Mouse (Mus musculus) forebrain, embryonic 13.5 days (tissue): Measurements from ENCODE around the gene Capza2. TPM values are rescaled to one million over a fixed set of nuclear protein-coding genes. Genes with fewer than 3 reads are reported as not detected.
A peak's percentile ranks its signal among the peaks of the same experiment; 100 is the strongest.

Experiments
- ATAC-seq: fragments of 200-750 bp; cut with Nextera tagmentation; 2 replicates; pipeline ENCODE4 v1.8.0; 2017
- H3K27ac ChIP-seq: fragments of 300-500 bp; sonication (generic); 2 replicates; pipeline ENCODE4 v1.5.1; 2015; ENCODE audit warnings: inconsistent platforms, mild to moderate bottlenecking, moderate library complexity
- H3K27me3 ChIP-seq: fragments of 300-500 bp; sonication (generic); 2 replicates; pipeline ENCODE4 v1.6.1; 2015; ENCODE audit warnings: mild to moderate bottlenecking, inconsistent platforms
- H3K36me3 ChIP-seq: fragments of 300-500 bp; sonication (generic); 2 replicates; pipeline ENCODE4 v1.6.1; 2015; ENCODE audit warnings: mild to moderate bottlenecking, inconsistent platforms; ENCODE audit not compliant: poor library complexity, severe bottlenecking
- H3K4me1 ChIP-seq: fragments of 300-500 bp; sonication (generic); 2 replicates; pipeline ENCODE4 v1.6.1; 2015; ENCODE audit warnings: inconsistent platforms
- H3K4me2 ChIP-seq: fragments of 300-500 bp; sonication (generic); 2 replicates; pipeline ENCODE4 v1.6.1; 2015; ENCODE audit warnings: inconsistent platforms, mild to moderate bottlenecking, moderate library complexity
- H3K4me3 ChIP-seq: fragments of 300-500 bp; sonication (generic); 2 replicates; pipeline ENCODE4 v1.5.1; 2015; ENCODE audit warnings: mild to moderate bottlenecking, inconsistent platforms
- H3K9ac ChIP-seq: fragments of 300-500 bp; sonication (generic); 2 replicates; pipeline ENCODE4 v1.6.1; 2015; ENCODE audit warnings: mild to moderate bottlenecking, inconsistent platforms
- H3K9me3 ChIP-seq: fragments of 300-500 bp; sonication (generic); replicated peaks from 2 replicates; pipeline ENCODE4 v1.6.1; 2016; ENCODE audit warnings: inconsistent platforms
- WGBS: fragments of 180-500 bp; shearing (Covaris S2); methylation state at CpG from one replicate; pipeline ENCODE4 v1.1.7; 2015; 5-methylcytosine and 5-hydroxymethylcytosine counted together
- polyA plus RNA-seq: library from polyadenylated mRNA; unstranded; fragments of >200 nt; fragmentation: Nextera tagmentation; extraction: Ambion mirVana; gene quantifications from 2 replicates; pipeline ENCODE4 v1.2.1, GENCODE M21; 2015

Capza2 gene
- polyA plus RNA-seq, 1 experiment from 2014 or later, result 245 TPM

- Histone ChIP-seq H3K4me2 (no peak overlapping the region), H3K27ac (no peak overlapping the region), H3K9me3 (no peaks in the 10 kb centered on the region), H3K9ac (no peak overlapping the region), H3K36me3 (no peaks in the 10 kb centered on the region), H3K4me1 (no peaks in the 10 kb centered on the region), H3K4me3 (no peak overlapping the region), H3K27me3 (no peaks in the 10 kb centered on the region)
- no peak for ATAC-seq
- WGBS, result 65% methylated on average over 1 of the region's 3 CpGs
These were observed 14.6 kb upstream of the Capza2 start for GRCm38 (mm10) chr6:17621436-17621835.

- 61% methylated on average over 6 of the region's 6 CpGs for WGBS
- ATAC-seq, result no peak
These were observed 7.2 kb upstream of the Capza2 start for GRCm38 (mm10) chr6:17628701-17629455.

DNA sequence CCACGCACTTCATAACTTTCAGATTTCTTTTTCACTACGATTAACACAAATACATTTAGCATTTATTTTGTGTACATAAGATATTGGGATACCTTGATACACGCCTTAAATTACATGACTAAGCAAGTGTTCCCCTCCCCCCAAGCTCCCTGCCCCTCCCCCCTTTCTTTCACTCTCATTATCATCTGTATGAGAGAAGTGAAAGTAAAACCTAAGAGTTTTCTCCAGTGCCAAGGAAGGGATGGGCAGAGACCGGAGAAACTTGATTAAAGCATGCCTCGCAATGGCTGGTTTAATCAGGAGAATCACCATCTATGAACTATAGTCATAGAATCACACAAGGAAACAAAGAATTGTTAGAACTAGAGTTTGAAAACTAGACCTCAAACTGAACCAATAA is 6.3 kb upstream of the Capza2 start:
- H3K27ac ChIP-seq, result no peak overlapping the region
- H3K4me2 ChIP-seq, result no peak overlapping the region
- H3K27me3 ChIP-seq, result no peaks in the 10 kb centered on the region
- WGBS, result 61% methylated on average over 5 of the region's 5 CpGs
- 0 out of 2 replicates have a peak, but pooled peaks cover 3% of the 10 kb centered on the region for H3K4me1 ChIP-seq
- ATAC-seq, result no peak; the same call in 1 of the 2 replicates
- no peaks in the 10 kb centered on the region for H3K9me3 ChIP-seq
- no peak overlapping the region for H3K9ac ChIP-seq
- no peak overlapping the region for H3K4me3 ChIP-seq
- no peaks in the 10 kb centered on the region for H3K36me3 ChIP-seq

More at GRCm38 (mm10) chr6:17628701-17629455, 7.2 kb upstream of the Capza2 start:
- H3K4me2 ChIP-seq, result no peak overlapping the region
- H3K27me3 ChIP-seq, result no peaks in the 10 kb centered on the region
- H3K9ac ChIP-seq, result no peak overlapping the region
- H3K27ac ChIP-seq, result no peak overlapping the region
- no peaks in the 10 kb centered on the region for H3K9me3 ChIP-seq
- H3K4me1 ChIP-seq, result 0 out of 2 replicates have a peak, but pooled peaks cover 3% of the 10 kb centered on the region
- H3K4me3 ChIP-seq, result no peak overlapping the region
- H3K36me3 ChIP-seq, result no peaks in the 10 kb centered on the region

DNA sequence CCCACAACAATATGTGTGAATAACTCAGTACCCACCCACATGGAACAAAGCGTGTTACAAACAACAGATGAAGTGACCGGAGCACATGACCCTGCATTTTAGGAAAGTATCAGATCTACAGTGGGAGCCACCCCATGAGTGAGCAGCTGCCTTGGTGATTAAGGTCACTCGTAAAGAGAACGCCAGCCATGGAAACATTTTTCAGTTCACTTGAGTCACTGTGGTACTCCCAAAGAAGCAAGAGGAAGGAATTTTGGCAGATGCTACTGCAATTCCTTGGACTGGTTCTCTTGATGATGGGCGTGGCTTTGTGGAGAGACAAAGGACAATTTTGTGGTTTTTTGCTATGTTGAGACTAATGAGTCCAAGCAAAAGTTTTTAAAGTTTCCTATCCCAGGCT is 4.4 kb upstream of the Capza2 start:
- no peak for ATAC-seq
- Histone ChIP-seq H3K9me3 (no peaks in the 10 kb centered on the region), H3K4me2 (no peak overlapping the region), H3K9ac (no peak overlapping the region), H3K4me1 (0 out of 2 replicates have a peak, but pooled peaks cover 3% of the 10 kb centered on the region), H3K36me3 (no peaks in the 10 kb centered on the region), H3K27ac (no peak overlapping the region), H3K4me3 (no peak overlapping the region), H3K27me3 (no peaks in the 10 kb centered on the region)
- whole genome bisulfite sequencing, result 79% methylated on average over 5 of the region's 5 CpGs

- no peaks in the 10 kb centered on the region for H3K9me3 ChIP-seq
- WGBS, result 67% methylated on average over 3 of the region's 3 CpGs
- no peak for ATAC-seq
- no peaks in the 10 kb centered on the region for H3K36me3 ChIP-seq
- no peak overlapping the region for H3K4me3 ChIP-seq
- no peak overlapping the region for H3K9ac ChIP-seq
- H3K27ac ChIP-seq, result no peak overlapping the region
- H3K4me1 ChIP-seq, result peaks cover 12% of the 10 kb centered on the region
- H3K4me2 ChIP-seq, result no peak overlapping the region
- no peaks in the 10 kb centered on the region for H3K27me3 ChIP-seq
These were observed 2.2 kb upstream of the Capza2 start for GRCm38 (mm10) chr6:17633819-17634218.

GRCm38 (mm10) chr6:17634992-17635391 is 1.0 kb upstream of the Capza2 start:
- no peak overlapping the region for H3K4me3 ChIP-seq
- 83% methylated on average over 3 of the region's 3 CpGs for WGBS
- H3K4me1 ChIP-seq, result peaks cover 14% of the 10 kb centered on the region
- no peak overlapping the region for H3K9ac ChIP-seq
- H3K9me3 ChIP-seq, result no peaks in the 10 kb centered on the region
- no peak overlapping the region for H3K4me2 ChIP-seq
- H3K36me3 ChIP-seq, result no peaks in the 10 kb centered on the region
- H3K27ac ChIP-seq, result no peak overlapping the region
- H3K27me3 ChIP-seq, result no peaks in the 10 kb centered on the region
- ATAC-seq, result no peak

GRCm38 (mm10) chr6:17636764-17637170 is 733 bp downstream of the Capza2 start:
- Histone ChIP-seq H3K4me3 (peak overlapping the region; percentile 83), H3K4me2 (peak overlapping the region; percentile 55), H3K27me3 (no peaks in the 10 kb centered on the region), H3K36me3 (no peaks in the 10 kb centered on the region), H3K4me1 (peaks cover 16% of the 10 kb centered on the region), H3K9me3 (0 out of 2 replicates have a peak, but pooled peaks cover 4% of the 10 kb centered on the region), H3K27ac (peak overlapping the region; percentile 96), H3K9ac (peak overlapping the region; percentile 94)
- 0% methylated on average over 37 of the region's 45 CpGs for WGBS
- ATAC-seq, result peak; percentile 94

- no peaks in the 10 kb centered on the region for H3K36me3 ChIP-seq
- no peaks in the 10 kb centered on the region for H3K27me3 ChIP-seq
- ATAC-seq, result peak; percentile 90
- H3K4me3 ChIP-seq, result peak overlapping the region; percentile 83
- WGBS, result under 1% methylated on average over 22 of the region's 62 CpGs
- peak overlapping the region; percentile 94 for H3K9ac ChIP-seq
- peak overlapping the region; percentile 96 for H3K27ac ChIP-seq
- peaks cover 16% of the 10 kb centered on the region for H3K4me1 ChIP-seq
- H3K9me3 ChIP-seq, result 0 out of 2 replicates have a peak, but pooled peaks cover 4% of the 10 kb centered on the region
- H3K4me2 ChIP-seq, result peak overlapping the region; percentile 77
These were observed 1.5 kb downstream of the Capza2 start for GRCm38 (mm10) chr6:17637205-17638203.

- Histone ChIP-seq H3K4me1 (peaks cover 16% of the 10 kb centered on the region), H3K4me2 (no peak overlapping the region), H3K4me3 (no peak overlapping the region), H3K27me3 (no peaks in the 10 kb centered on the region), H3K9ac (no peak overlapping the region), H3K9me3 (0 out of 2 replicates have a peak, but pooled peaks cover 4% of the 10 kb centered on the region), H3K27ac (no peak overlapping the region), H3K36me3 (no peaks in the 10 kb centered on the region)
- ATAC-seq, result no peak
- 91% methylated on average over 9 of the region's 9 CpGs for WGBS
These were observed 4.0 kb downstream of the Capza2 start for GRCm38 (mm10) chr6:17640031-17640430.

GRCm38 (mm10) chr6:17642739-17643138 is 6.7 kb downstream of the Capza2 start:
- H3K27ac ChIP-seq, result no peak overlapping the region
- H3K9ac ChIP-seq, result no peak overlapping the region
- no peaks in the 10 kb centered on the region for H3K27me3 ChIP-seq
- H3K4me1 ChIP-seq, result peaks cover 16% of the 10 kb centered on the region
- 74% methylated on average over 3 of the region's 3 CpGs for WGBS
- no peak for ATAC-seq
- H3K4me3 ChIP-seq, result no peak overlapping the region
- 0 out of 2 replicates have a peak, but pooled peaks cover 4% of the 10 kb centered on the region for H3K9me3 ChIP-seq
- H3K36me3 ChIP-seq, result no peaks in the 10 kb centered on the region
- H3K4me2 ChIP-seq, result no peak overlapping the region

- Histone ChIP-seq H3K27ac (no peak overlapping the region), H3K4me3 (no peak overlapping the region), H3K9ac (no peak overlapping the region), H3K4me1 (no peaks in the 10 kb centered on the region; the same call in 1 of the 2 replicates), H3K4me2 (no peak overlapping the region), H3K9me3 (no peaks in the 10 kb centered on the region), H3K36me3 (peaks cover 19% of the 10 kb centered on the region), H3K27me3 (no peaks in the 10 kb centered on the region)
- WGBS, result 78% methylated on average over 3 of the region's 3 CpGs
- ATAC-seq, result no peak
These were observed 10.1 kb downstream of the Capza2 start for GRCm38 (mm10) chr6:17646107-17646506.

DNA sequence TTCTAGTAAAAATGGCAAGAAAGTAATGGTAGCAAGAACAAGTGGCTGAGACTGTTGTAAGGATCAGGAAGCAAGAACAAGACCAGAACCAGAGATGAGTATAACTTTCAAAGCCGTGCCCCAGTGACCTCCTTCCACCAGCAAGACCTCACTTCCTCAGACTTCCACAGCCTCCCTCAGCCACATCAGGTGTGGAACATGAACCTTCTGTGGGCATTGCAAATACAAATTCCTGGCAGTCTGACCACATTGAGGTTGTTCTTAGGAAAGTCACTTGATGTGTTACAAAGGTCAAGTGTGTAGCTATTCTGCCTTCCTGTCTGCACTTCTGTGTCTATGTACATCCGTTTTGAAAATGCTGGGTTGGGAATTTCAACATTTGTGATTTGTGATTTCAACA is 16.1 kb downstream of the Capza2 start:
- H3K36me3 ChIP-seq, result peaks cover 39% of the 10 kb centered on the region
- 88% methylated on average over 2 of the region's 2 CpGs for WGBS
- H3K4me3 ChIP-seq, result no peak overlapping the region
- no peak overlapping the region for H3K9ac ChIP-seq
- H3K27me3 ChIP-seq, result no peaks in the 10 kb centered on the region
- no peak for ATAC-seq
- no peak overlapping the region for H3K27ac ChIP-seq
- H3K4me1 ChIP-seq, result no peaks in the 10 kb centered on the region
- H3K4me2 ChIP-seq, result no peak overlapping the region
- no peaks in the 10 kb centered on the region for H3K9me3 ChIP-seq
